Mouse (Mus musculus) liver, embryonic 12.5 days (tissue): ENCODE results near the gene Il2rb. TPM values are rescaled to one million over a fixed set of nuclear protein-coding genes. Genes with fewer than 3 reads are reported as not detected.

ENCODE experiments used
- polyA plus RNA-seq: library from polyadenylated mRNA; unstranded; fragments of >200 nt; fragmentation: Nextera tagmentation; extraction: Ambion mirVana; gene quantifications from 2 replicates; pipeline ENCODE4 v1.2.1, GENCODE M21; 2016

The Il2rb gene
- polyA plus RNA-seq, 1 experiment from 2014 or later: 0.15 TPM

Other genes with a start within 250 kb of the Il2rb start
- gene Csf2rb2, start 189.6 kb downstream of the Il2rb start, polyA plus RNA-seq: 0.79 and 1.0 TPM in 2 replicates
- gene Csf2rb, start 169.5 kb downstream of the Il2rb start, polyA plus RNA-seq: 3.6 and 3.9 TPM in 2 replicates
- not detected in 2 replicates for gene Tex33, start 99.4 kb downstream of the Il2rb start, polyA plus RNA-seq
- 84.9 and 92.8 TPM in 2 replicates for gene Tst, start 89.4 kb downstream of the Il2rb start, polyA plus RNA-seq
- gene Mpst, start 88.9 kb downstream of the Il2rb start, polyA plus RNA-seq: 3.5 and 4.8 TPM in 2 replicates
- gene Kctd17, start 66.7 kb downstream of the Il2rb start, polyA plus RNA-seq: 7.6 and 8.8 TPM in 2 replicates
- 5.9 and 6.7 TPM in 2 replicates for gene Tmprss6, start 26.6 kb downstream of the Il2rb start, polyA plus RNA-seq
- gene C1qtnf6, start 36.1 kb upstream of the Il2rb start, polyA plus RNA-seq: 5.2 and 5.6 TPM in 2 replicates
- gene Sstr3, start 49.4 kb upstream of the Il2rb start, polyA plus RNA-seq: 0.02 TPM in 1 of 2 replicates, not detected in the other
- 87.7 and 90.9 TPM in 2 replicates for gene Rac2, start 77.5 kb upstream of the Il2rb start, polyA plus RNA-seq
- gene Cyth4, start 101.8 kb upstream of the Il2rb start, polyA plus RNA-seq: 15.2 and 15.3 TPM in 2 replicates
- gene Elfn2, start 223.5 kb upstream of the Il2rb start, polyA plus RNA-seq: not detected in 2 replicates